Mouse (Mus musculus) midbrain, embryonic 15.5 days (tissue): ENCODE data around the gene Zswim5. TPM values are rescaled to one million over a fixed set of nuclear protein-coding genes. Genes with fewer than 3 reads are reported as not detected.

Experiments
- ATAC-seq: fragments of 200-750 bp; cut with Nextera tagmentation; replicated peaks from 2 replicates; pipeline ENCODE4 v1.8.0; 2017; ENCODE audit warnings: moderate TSS enrichment
- H3K27ac ChIP-seq: fragments of 300-500 bp; sonication (generic); 2 replicates; pipeline ENCODE4 v1.5.1; 2015; ENCODE audit warnings: mild to moderate bottlenecking, inconsistent platforms
- H3K27me3 ChIP-seq: fragments of 300-500 bp; sonication (generic); replicated peaks from 2 replicates; pipeline ENCODE4 v1.6.1; 2015; ENCODE audit warnings: inconsistent platforms
- H3K36me3 ChIP-seq: fragments of 300-500 bp; sonication (generic); replicated peaks from 2 replicates; pipeline ENCODE4 v1.6.1; 2015; ENCODE audit warnings: inconsistent platforms
- H3K4me1 ChIP-seq: fragments of 300-500 bp; sonication (generic); 2 replicates; pipeline ENCODE4 v1.6.1; 2015; ENCODE audit warnings: inconsistent platforms
- H3K4me2 ChIP-seq: fragments of 300-500 bp; sonication (generic); 2 replicates; pipeline ENCODE4 v1.6.1; 2015; ENCODE audit warnings: inconsistent platforms, mild to moderate bottlenecking, moderate library complexity
- H3K4me3 ChIP-seq: fragments of 300-500 bp; sonication (generic); 2 replicates; pipeline ENCODE4 v1.5.1; 2015; ENCODE audit warnings: mild to moderate bottlenecking, inconsistent platforms
- H3K9ac ChIP-seq: fragments of 300-500 bp; sonication (generic); 2 replicates; pipeline ENCODE4 v1.6.1; 2015; ENCODE audit warnings: mild to moderate bottlenecking, inconsistent platforms
- H3K9me3 ChIP-seq: fragments of 300-500 bp; sonication (generic); 2 replicates; pipeline ENCODE4 v1.6.1; 2016; ENCODE audit warnings: inconsistent platforms
- WGBS: fragments of 180-500 bp; shearing (Covaris S2); methylation state at CpG from one replicate; pipeline ENCODE4 v1.1.7; 2015; ENCODE audit warnings: mixed read lengths; 5-methylcytosine and 5-hydroxymethylcytosine counted together
- polyA plus RNA-seq: library from polyadenylated mRNA; unstranded; fragments of >200 nt; fragmentation: Nextera tagmentation; extraction: Ambion mirVana; gene quantifications from 2 replicates; pipeline ENCODE4 v1.2.1, GENCODE M21; 2015

The Zswim5 gene
- polyA plus RNA-seq, 1 experiment from 2014 or later, result 6.7 TPM

GRCm38 (mm10) chr4:116942695-116943094 is 65.5 kb downstream of the Zswim5 start:
- no peaks in the 10 kb centered on the region for H3K27me3 ChIP-seq
- WGBS, result 38% methylated on average over 2 of the region's 2 CpGs
- no peaks in the 10 kb centered on the region for H3K36me3 ChIP-seq
- H3K27ac ChIP-seq, result no peak overlapping the region
- H3K4me1 ChIP-seq, result peaks cover 21% of the 10 kb centered on the region
- H3K9me3 ChIP-seq, result no peaks in the 10 kb centered on the region
- no peak overlapping the region for H3K4me2 ChIP-seq
- ATAC-seq, result no peak
- no peak overlapping the region for H3K9ac ChIP-seq
- H3K4me3 ChIP-seq, result no peak overlapping the region

- no peaks in the 10 kb centered on the region for H3K36me3 ChIP-seq
- no peaks in the 10 kb centered on the region for H3K27me3 ChIP-seq
- 21% methylated on average over 5 of the region's 5 CpGs for WGBS
- H3K9ac ChIP-seq, result no peak overlapping the region
- H3K27ac ChIP-seq, result 0 out of 2 replicates have a peak overlapping the region, but pooled peaks have one; percentile 34
- no peaks in the 10 kb centered on the region for H3K9me3 ChIP-seq
- ATAC-seq, result 0 out of 2 replicates have a peak, but pooled peaks have one; percentile 45
- peaks cover 21% of the 10 kb centered on the region for H3K4me1 ChIP-seq
- H3K4me3 ChIP-seq, result no peak overlapping the region
- H3K4me2 ChIP-seq, result no peak overlapping the region
Measured at GRCm38 (mm10) chr4:116944055-116944454, 66.9 kb downstream of the Zswim5 start.

- H3K27ac ChIP-seq, result no peak overlapping the region
- 62% methylated on average over 1 of the region's 1 CpGs for WGBS
- no peaks in the 10 kb centered on the region for H3K4me1 ChIP-seq
- H3K27me3 ChIP-seq, result no peaks in the 10 kb centered on the region
- H3K4me2 ChIP-seq, result no peak overlapping the region
- no peak for ATAC-seq
- H3K9me3 ChIP-seq, result no peaks in the 10 kb centered on the region
- H3K9ac ChIP-seq, result no peak overlapping the region
- H3K4me3 ChIP-seq, result no peak overlapping the region
- no peaks in the 10 kb centered on the region for H3K36me3 ChIP-seq
Measured at GRCm38 (mm10) chr4:116951642-116952041, 74.5 kb downstream of the Zswim5 start.

GRCm38 (mm10) chr4:116954951-116955350 is 77.8 kb downstream of the Zswim5 start:
- Histone ChIP-seq H3K4me1 (no peaks in the 10 kb centered on the region), H3K36me3 (no peaks in the 10 kb centered on the region), H3K9me3 (no peaks in the 10 kb centered on the region), H3K4me2 (no peak overlapping the region), H3K27me3 (no peaks in the 10 kb centered on the region), H3K4me3 (no peak overlapping the region), H3K27ac (no peak overlapping the region), H3K9ac (no peak overlapping the region)
- WGBS, result 88% methylated on average over 7 of the region's 7 CpGs
- ATAC-seq, result no peak

GRCm38 (mm10) chr4:116976503-116976902 is 99.3 kb downstream of the Zswim5 start:
- WGBS, result 82% methylated on average over 2 of the region's 2 CpGs
- ATAC-seq, result no peak
- H3K4me1 ChIP-seq, result no peaks in the 10 kb centered on the region
- no peaks in the 10 kb centered on the region for H3K27me3 ChIP-seq
- H3K9me3 ChIP-seq, result no peaks in the 10 kb centered on the region
- H3K27ac ChIP-seq, result no peak overlapping the region
- H3K9ac ChIP-seq, result no peak overlapping the region
- H3K36me3 ChIP-seq, result peaks cover 33% of the 10 kb centered on the region
- no peak overlapping the region for H3K4me3 ChIP-seq
- no peak overlapping the region for H3K4me2 ChIP-seq

- peaks cover 22% of the 10 kb centered on the region; the same call in 1 of the 2 replicates for H3K36me3 ChIP-seq
- no peak for ATAC-seq
- H3K27me3 ChIP-seq, result no peaks in the 10 kb centered on the region
- no peak overlapping the region for H3K9ac ChIP-seq
- 91% methylated on average over 7 of the region's 7 CpGs for WGBS
- H3K4me2 ChIP-seq, result no peak overlapping the region
- no peaks in the 10 kb centered on the region for H3K4me1 ChIP-seq
- no peak overlapping the region for H3K27ac ChIP-seq
- H3K4me3 ChIP-seq, result no peak overlapping the region
- no peaks in the 10 kb centered on the region for H3K9me3 ChIP-seq
Measured at GRCm38 (mm10) chr4:116985681-116986080, 108.5 kb downstream of the Zswim5 start.

- Histone ChIP-seq H3K27ac (no peak overlapping the region), H3K4me3 (no peak overlapping the region), H3K4me1 (no peaks in the 10 kb centered on the region), H3K9ac (no peak overlapping the region), H3K9me3 (no peaks in the 10 kb centered on the region), H3K4me2 (no peak overlapping the region), H3K27me3 (no peaks in the 10 kb centered on the region), H3K36me3 (peaks cover 14% of the 10 kb centered on the region; the same call in 1 of the 2 replicates)
- WGBS, result 66% methylated on average over 17 of the region's 17 CpGs
- ATAC-seq, result peak; percentile 69
Measured at GRCm38 (mm10) chr4:116986400-116987121, 109.4 kb downstream of the Zswim5 start.

- WGBS, result 73% methylated on average over 5 of the region's 5 CpGs
- H3K27ac ChIP-seq, result no peak overlapping the region
- H3K4me2 ChIP-seq, result no peak overlapping the region
- no peaks in the 10 kb centered on the region for H3K27me3 ChIP-seq
- ATAC-seq, result no peak
- H3K9me3 ChIP-seq, result no peaks in the 10 kb centered on the region
- no peaks in the 10 kb centered on the region for H3K4me1 ChIP-seq
- H3K9ac ChIP-seq, result no peak overlapping the region
- no peak overlapping the region for H3K4me3 ChIP-seq
- H3K36me3 ChIP-seq, result peaks cover 12% of the 10 kb centered on the region; the same call in 1 of the 2 replicates
Measured at GRCm38 (mm10) chr4:116987122-116987456, 109.9 kb downstream of the Zswim5 start.

- no peaks in the 10 kb centered on the region for H3K9me3 ChIP-seq
- no peak overlapping the region for H3K4me2 ChIP-seq
- H3K4me1 ChIP-seq, result peaks cover 12% of the 10 kb centered on the region
- no peak overlapping the region for H3K4me3 ChIP-seq
- no peak overlapping the region for H3K27ac ChIP-seq
- H3K27me3 ChIP-seq, result no peaks in the 10 kb centered on the region
- WGBS, result 60% methylated on average over 6 of the region's 6 CpGs
- ATAC-seq, result no peak
- H3K36me3 ChIP-seq, result peaks cover 12% of the 10 kb centered on the region; the same call in 1 of the 2 replicates
- H3K9ac ChIP-seq, result no peak overlapping the region
Measured at GRCm38 (mm10) chr4:116989731-116990130, 112.6 kb downstream of the Zswim5 start.

GRCm38 (mm10) chr4:116991366-116991765 is 114.2 kb downstream of the Zswim5 start:
- H3K9me3 ChIP-seq, result no peaks in the 10 kb centered on the region
- ATAC-seq, result no peak
- H3K4me3 ChIP-seq, result no peak overlapping the region
- peaks cover 12% of the 10 kb centered on the region; the same call in 1 of the 2 replicates for H3K36me3 ChIP-seq
- WGBS, result 15% methylated on average over 7 of the region's 7 CpGs
- 0 out of 2 replicates have a peak overlapping the region, but pooled peaks have one; percentile 5 for H3K27ac ChIP-seq
- H3K4me1 ChIP-seq, result peaks cover 22% of the 10 kb centered on the region
- H3K9ac ChIP-seq, result 0 out of 2 replicates have a peak overlapping the region, but pooled peaks have one; percentile 22
- H3K4me2 ChIP-seq, result no peak overlapping the region
- no peaks in the 10 kb centered on the region for H3K27me3 ChIP-seq

GRCm38 (mm10) chr4:116993672-116994621 is 116.8 kb downstream of the Zswim5 start, which contains the start of gene Urod:
Gene Urod (minus strand): TSS chr4:116994413.
- peak; percentile 91 for ATAC-seq
- no peaks in the 10 kb centered on the region for H3K27me3 ChIP-seq
- H3K4me3 ChIP-seq, result peak within 1 kb of the TSS; percentile 97
- H3K9ac ChIP-seq, result peak within 1 kb of the TSS; percentile 86
- under 1% methylated on average over 38 of the region's 38 CpGs for WGBS
- peaks cover 26% of the 10 kb centered on the region for H3K4me1 ChIP-seq
- H3K9me3 ChIP-seq, result no peaks in the 10 kb centered on the region
- peaks cover 8% of the 10 kb centered on the region; the same call in 1 of the 2 replicates for H3K36me3 ChIP-seq
- H3K4me2 ChIP-seq, result peak within 1 kb of the TSS; percentile 92
- peak within 1 kb of the TSS; percentile 81 for H3K27ac ChIP-seq

GRCm38 (mm10) chr4:116995131-116995797 is 118.1 kb downstream of the Zswim5 start, which contains the start of gene Hectd3:
Gene Hectd3 (plus strand): TSS chr4:116995317.
- under 1% methylated on average over 51 of the region's 58 CpGs for WGBS
- peak; percentile 72 for ATAC-seq
- H3K9me3 ChIP-seq, result no peaks in the 10 kb centered on the region
- peaks cover 26% of the 10 kb centered on the region for H3K4me1 ChIP-seq
- H3K36me3 ChIP-seq, result peaks cover 17% of the 10 kb centered on the region; the same call in 1 of the 2 replicates
- H3K27ac ChIP-seq, result peak within 1 kb of the TSS; percentile 81
- peak within 1 kb of the TSS; percentile 86 for H3K9ac ChIP-seq
- no peaks in the 10 kb centered on the region for H3K27me3 ChIP-seq
- H3K4me2 ChIP-seq, result peak within 1 kb of the TSS; percentile 92
- peak within 1 kb of the TSS; percentile 97 for H3K4me3 ChIP-seq
